Mouse (Mus musculus) midbrain, embryonic 14.5 days (tissue): ENCODE results near the gene Vrk1. TPM values are rescaled to one million over a fixed set of nuclear protein-coding genes. Genes with fewer than 3 reads are reported as not detected.

ENCODE experiments used
- ATAC-seq: fragments of 200-750 bp; cut with Nextera tagmentation; 2 replicates; pipeline ENCODE4 v1.8.0; 2017; ENCODE audit warnings: moderate number of reproducible peaks, moderate library complexity; ENCODE audit not compliant: low FRiP score, low TSS enrichment
- DNase-seq: peaks from one replicate; pipeline ENCODE4 v3.0.0-alpha.2; 2015
- H3K27ac ChIP-seq: fragments of 300-500 bp; sonication (generic); replicated peaks from 2 replicates; pipeline ENCODE4 v1.5.1; 2014; ENCODE audit warnings: mild to moderate bottlenecking, low read depth, low read length, moderate library complexity
- H3K27me3 ChIP-seq: fragments of 300-500 bp; sonication (generic); 2 replicates; pipeline ENCODE4 v1.6.1; 2014; ENCODE audit warnings: low read length, control low read depth, mixed read lengths; ENCODE audit not compliant: control insufficient read depth, insufficient read depth
- H3K36me3 ChIP-seq: fragments of 300-500 bp; sonication (generic); 2 replicates; pipeline ENCODE4 v1.6.1; 2014; ENCODE audit warnings: low read length, control low read depth; ENCODE audit not compliant: control insufficient read depth, insufficient read depth
- H3K4me1 ChIP-seq: fragments of 300-500 bp; sonication (generic); 2 replicates; pipeline ENCODE4 v1.6.1; 2014; ENCODE audit warnings: mild to moderate bottlenecking, antibody characterized with exemption, low read length, control low read depth; ENCODE audit not compliant: control insufficient read depth, insufficient read depth
- H3K4me2 ChIP-seq: fragments of 300-500 bp; sonication (generic); 2 replicates; pipeline ENCODE4 v1.6.1; 2014; ENCODE audit warnings: mild to moderate bottlenecking, low read length, moderate library complexity
- H3K4me3 ChIP-seq: fragments of 300-500 bp; sonication (generic); replicated peaks from 2 replicates; pipeline ENCODE4 v1.5.1; 2014; ENCODE audit warnings: low read depth, low read length
- H3K9ac ChIP-seq: fragments of 300-500 bp; sonication (generic); replicated peaks from 2 replicates; pipeline ENCODE4 v1.6.1; 2014; ENCODE audit warnings: mild to moderate bottlenecking, low read length, moderate library complexity
- H3K9me3 ChIP-seq: fragments of 300-500 bp; sonication (generic); 2 replicates; pipeline ENCODE4 v1.6.1; 2016; ENCODE audit warnings: low read length, control low read depth, mixed read lengths; ENCODE audit not compliant: control insufficient read depth
- WGBS: fragments of 180-500 bp; shearing (Covaris S2); extraction: QIAGEN DNeasy Blood & Tissue Kit; methylation state at CpG from one replicate; pipeline ENCODE4 v1.1.7; 2014; 5-methylcytosine and 5-hydroxymethylcytosine counted together
- polyA plus RNA-seq: library from polyadenylated mRNA; unstranded; fragments of >200 nt; fragmentation: Nextera tagmentation; extraction: Ambion mirVana; gene quantifications from 2 replicates; pipeline ENCODE4 v1.2.1, GENCODE M21; 2014

Vrk1 gene
- polyA plus RNA-seq, 1 experiment from 2014 or later: 42.3 TPM

GRCm38 (mm10) chr12:106029582-106029981 is 19.6 kb downstream of the Vrk1 start:
- no peak for ATAC-seq
- H3K27ac ChIP-seq: no peak overlapping the region
- H3K36me3 ChIP-seq: no peaks in the 10 kb centered on the region
- DNase-seq: no peak
- no peak overlapping the region for H3K4me3 ChIP-seq
- no peak overlapping the region for H3K4me2 ChIP-seq
- no peaks in the 10 kb centered on the region for H3K4me1 ChIP-seq
- no peaks in the 10 kb centered on the region for H3K9me3 ChIP-seq
- 90% methylated on average over 2 of the region's 2 CpGs for WGBS
- no peaks in the 10 kb centered on the region for H3K27me3 ChIP-seq
- no peak overlapping the region for H3K9ac ChIP-seq

- Histone ChIP-seq H3K9me3 (no peaks in the 10 kb centered on the region), H3K9ac (no peak overlapping the region), H3K27ac (no peak overlapping the region), H3K36me3 (no peaks in the 10 kb centered on the region), H3K27me3 (no peaks in the 10 kb centered on the region), H3K4me2 (no peak overlapping the region), H3K4me1 (no peaks in the 10 kb centered on the region), H3K4me3 (no peak overlapping the region)
- WGBS: 88% methylated on average over 7 of the region's 7 CpGs
- ATAC-seq (no peak), DNase-seq (no peak)
Measured at GRCm38 (mm10) chr12:106030146-106030745, 20.2 kb downstream of the Vrk1 start.

- ATAC-seq: no peak
Measured at GRCm38 (mm10) chr12:106030796-106031195, 20.8 kb downstream of the Vrk1 start.

GRCm38 (mm10) chr12:106031916-106032315 is 21.9 kb downstream of the Vrk1 start:
- H3K36me3 ChIP-seq: no peaks in the 10 kb centered on the region
- DNase-seq: no peak
- no peak overlapping the region for H3K9ac ChIP-seq
- H3K27me3 ChIP-seq: no peaks in the 10 kb centered on the region
- no peaks in the 10 kb centered on the region for H3K4me1 ChIP-seq
- H3K4me3 ChIP-seq: no peak overlapping the region
- no peak overlapping the region for H3K27ac ChIP-seq
- ATAC-seq: no peak
- H3K4me2 ChIP-seq: no peak overlapping the region
- 90% methylated on average over 9 of the region's 9 CpGs for WGBS
- no peaks in the 10 kb centered on the region for H3K9me3 ChIP-seq

More at GRCm38 (mm10) chr12:106030796-106031195, 20.8 kb downstream of the Vrk1 start:
- Histone ChIP-seq H3K9me3 (no peaks in the 10 kb centered on the region), H3K36me3 (no peaks in the 10 kb centered on the region), H3K27ac (no peak overlapping the region), H3K4me3 (no peak overlapping the region), H3K4me2 (no peak overlapping the region), H3K4me1 (no peaks in the 10 kb centered on the region), H3K9ac (no peak overlapping the region), H3K27me3 (no peaks in the 10 kb centered on the region)
- WGBS: 96% methylated on average over 7 of the region's 7 CpGs
- DNase-seq: no peak

GRCm38 (mm10) chr12:106032361-106032760 is 22.3 kb downstream of the Vrk1 start:
- 95% methylated on average over 12 of the region's 12 CpGs for WGBS
- H3K27me3 ChIP-seq: no peaks in the 10 kb centered on the region
- DNase-seq (no peak), ATAC-seq (no peak)
- no peak overlapping the region for H3K9ac ChIP-seq
- H3K4me1 ChIP-seq: no peaks in the 10 kb centered on the region
- H3K27ac ChIP-seq: no peak overlapping the region
- H3K36me3 ChIP-seq: 0 out of 2 replicates have a peak, but pooled peaks cover 2% of the 10 kb centered on the region
- H3K4me3 ChIP-seq: no peak overlapping the region
- H3K9me3 ChIP-seq: no peaks in the 10 kb centered on the region
- no peak overlapping the region for H3K4me2 ChIP-seq

- no peak overlapping the region for H3K4me2 ChIP-seq
- no peak for ATAC-seq
Measured at GRCm38 (mm10) chr12:106034267-106034666, 24.2 kb downstream of the Vrk1 start.

GRCm38 (mm10) chr12:106034761-106035160 is 24.7 kb downstream of the Vrk1 start:
- Histone ChIP-seq H3K9ac (no peak overlapping the region), H3K4me3 (no peak overlapping the region), H3K27ac (no peak overlapping the region), H3K27me3 (no peaks in the 10 kb centered on the region), H3K9me3 (no peaks in the 10 kb centered on the region), H3K4me1 (no peaks in the 10 kb centered on the region), H3K36me3 (peaks cover 10% of the 10 kb centered on the region; the same call in 1 of the 2 replicates), H3K4me2 (no peak overlapping the region)
- no peak for DNase-seq
- WGBS: 86% methylated on average over 9 of the region's 9 CpGs
- no peak for ATAC-seq

More at GRCm38 (mm10) chr12:106034267-106034666, 24.2 kb downstream of the Vrk1 start:
- no peak overlapping the region for H3K9ac ChIP-seq
- H3K36me3 ChIP-seq: peaks cover 5% of the 10 kb centered on the region; the same call in 1 of the 2 replicates
- H3K4me3 ChIP-seq: no peak overlapping the region
- WGBS: 89% methylated on average over 7 of the region's 7 CpGs
- DNase-seq: no peak
- H3K27ac ChIP-seq: no peak overlapping the region
- no peaks in the 10 kb centered on the region for H3K27me3 ChIP-seq
- H3K9me3 ChIP-seq: no peaks in the 10 kb centered on the region
- H3K4me1 ChIP-seq: no peaks in the 10 kb centered on the region

- 94% methylated on average over 7 of the region's 7 CpGs for whole genome bisulfite sequencing
- no peak overlapping the region for H3K4me3 ChIP-seq
- H3K9me3 ChIP-seq: no peaks in the 10 kb centered on the region
- no peak for DNase-seq
- H3K27me3 ChIP-seq: no peaks in the 10 kb centered on the region
- peaks cover 21% of the 10 kb centered on the region for H3K36me3 ChIP-seq
- no peak overlapping the region for H3K4me2 ChIP-seq
- H3K27ac ChIP-seq: no peak overlapping the region
- no peak overlapping the region for H3K9ac ChIP-seq
- no peak for ATAC-seq
- H3K4me1 ChIP-seq: no peaks in the 10 kb centered on the region
Measured at GRCm38 (mm10) chr12:106040259-106040658, 30.2 kb downstream of the Vrk1 start.

GRCm38 (mm10) chr12:106046143-106046795 is 36.2 kb downstream of the Vrk1 start:
- no peaks in the 10 kb centered on the region for H3K9me3 ChIP-seq
- H3K27me3 ChIP-seq: no peaks in the 10 kb centered on the region
- no peak overlapping the region for H3K4me2 ChIP-seq
- no peak overlapping the region for H3K4me3 ChIP-seq
- H3K9ac ChIP-seq: no peak overlapping the region
- no peaks in the 10 kb centered on the region for H3K4me1 ChIP-seq
- ATAC-seq (no peak), DNase-seq (no peak)
- H3K27ac ChIP-seq: no peak overlapping the region
- WGBS: 51% methylated on average over 9 of the region's 9 CpGs
- H3K36me3 ChIP-seq: peaks cover 7% of the 10 kb centered on the region; the same call in 1 of the 2 replicates
